ENCODE assay signal across 18 mouse cellular contexts in the genomic region with DNA sequence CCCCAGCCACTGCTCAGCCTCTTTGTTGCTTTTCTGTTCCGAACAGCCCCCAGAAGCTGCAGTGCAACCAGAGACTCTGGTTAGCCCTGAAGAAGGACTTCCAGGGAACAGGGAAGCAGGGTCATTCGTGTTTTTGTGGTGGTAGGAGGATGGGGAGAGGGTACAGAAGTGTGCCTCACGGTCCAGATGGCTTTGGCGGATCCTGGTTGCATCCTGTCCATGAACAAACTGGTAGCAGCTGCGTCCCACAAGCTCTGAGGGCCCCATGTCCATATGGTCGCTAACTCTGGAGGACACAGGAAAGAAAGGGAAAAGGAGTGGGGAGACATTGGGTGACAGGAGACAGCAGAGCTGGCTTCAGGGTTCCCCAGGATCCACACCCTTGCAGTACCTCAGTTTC. TPM values are rescaled to one million over a fixed set of nuclear protein-coding genes. Genes with fewer than 3 reads are reported as not detected.
"Had no signal": no experiment of that assay in that cellular context is flagged by ENCODE, and none has a peak within 500 bp of the region (broad histone marks: within the 10 kb centered on the region; RNA-seq: fewer than 3 reads in every experiment).

No protein-coding gene starts in this region.

- H3K9ac ChIP-seq: liver, embryonic 13.5 days; midbrain, embryonic 12.5 days had no signal

- H3K9me3 ChIP-seq: liver, embryonic 13.5 days; midbrain, embryonic 12.5 days had no signal

- H3K4me3 ChIP-seq: liver, embryonic 13.5 days; midbrain, embryonic 12.5 days had no signal

- H3K4me2 ChIP-seq: liver, embryonic 13.5 days; midbrain, embryonic 12.5 days had no signal

- DNase-seq: kidney, adult 9 months; kidney, postnatal 14 days; kidney, postnatal 4 days; liver, embryonic 13.5 days; lung, adult 2 months; lung, postnatal 14 days; lung, postnatal 4 days; thymus, adult 18-20 months; thymus, postnatal 36 days had no signal

- H3K4me1 ChIP-seq: liver, embryonic 13.5 days; midbrain, embryonic 12.5 days had no signal

- ATAC-seq: midbrain, embryonic 16.5 days had no signal

- H3K27ac ChIP-seq: liver, embryonic 13.5 days; midbrain, embryonic 12.5 days; stomach, postnatal 0 days had no signal

RNA-seq across cellular contexts. Expression of gene Npas1, which starts 16.4 kb away (rescaled TPM):
- total RNA-seq: liver, adult 2 months; megakaryocyte progenitor cell, adult 5-6 weeks; megakaryocyte-erythroid progenitor cell, adult 5-6 weeks had no signal
- polyA plus RNA-seq: limb, embryonic 11.5 days; liver, adult 2 months; lung, adult 2 months; spleen, adult 2 months; stomach, embryonic 14.5 days had no signal
